ENCODE assay signal across 18 mouse cellular contexts in genomic region chr15:84392840-84393239, GRCm38 (mm10). TPM values are rescaled to one million over a fixed set of nuclear protein-coding genes. Genes with fewer than 3 reads are reported as not detected.
DNase-seq lines count a peak whose midpoint lies in the region; ATAC-seq and TF ChIP-seq lines count a peak whose summit lies in the region.
"Had no signal": no experiment of that assay in that cellular context is flagged by ENCODE, and none has a peak within 500 bp of the region (broad histone marks: within the 10 kb centered on the region; RNA-seq: fewer than 3 reads in every experiment).

No protein-coding gene starts in this region.

- H3K27me3 ChIP-seq in hindbrain, embryonic 13.5 days, result no peaks in the 10 kb centered on the region
- no peaks in the 10 kb centered on the region for H3K27me3 ChIP-seq in hindbrain, embryonic 12.5 days
- no peaks in the 10 kb centered on the region for H3K27me3 ChIP-seq in midbrain, embryonic 16.5 days (ENCODE audit: control insufficient read depth, insufficient read depth, low read depth, low read length)
- H3K27me3 ChIP-seq: heart, embryonic 13.5 days; limb, embryonic 15.5 days had no signal

- peak in 1 of 2 experiments; percentile 52 for DNase-seq in layer of hippocampus, adult 2 months (ENCODE audit: low spot score in 2 of 2)
- DNase-seq in layer of hippocampus, postnatal 36 days, result no peak
- DNase-seq in thymus, postnatal 14 days, result peak; percentile 45
- no peak for DNase-seq in thymus, postnatal 0 days (ENCODE audit: low spot score)
- DNase-seq in lung, postnatal 10 days, result no peak
- DNase-seq: adrenal gland, postnatal 10 days; cerebellum, adult 8-10 months; heart, adult 11 months; lung, postnatal 14 days; spleen, adult 18-20 months; thymus, adult 18-20 months had no signal

- no peak overlapping the region for H3K9ac ChIP-seq in hindbrain, embryonic 13.5 days
- H3K9ac ChIP-seq in hindbrain, embryonic 12.5 days, result no peak overlapping the region
- no peak overlapping the region for H3K9ac ChIP-seq in midbrain, embryonic 16.5 days (ENCODE audit: low read depth, low read length)
- H3K9ac ChIP-seq: heart, embryonic 13.5 days; limb, embryonic 15.5 days had no signal

- H3K36me3 ChIP-seq in hindbrain, embryonic 13.5 days, result peaks cover 5% of the 10 kb centered on the region
- no peaks in the 10 kb centered on the region for H3K36me3 ChIP-seq in hindbrain, embryonic 12.5 days
- H3K36me3 ChIP-seq in midbrain, embryonic 16.5 days (ENCODE audit: control insufficient read depth, insufficient read depth, low read length), result 0 out of 2 replicates have a peak, but pooled peaks cover 6% of the 10 kb centered on the region
- H3K36me3 ChIP-seq: heart, embryonic 13.5 days; limb, embryonic 15.5 days had no signal

- peaks cover 14% of the 10 kb centered on the region for H3K9me3 ChIP-seq in hindbrain, embryonic 13.5 days
- H3K9me3 ChIP-seq in hindbrain, embryonic 12.5 days (replicated peaks), result peaks cover 12% of the 10 kb centered on the region
- peaks cover 11% of the 10 kb centered on the region for H3K9me3 ChIP-seq in midbrain, embryonic 16.5 days (replicated peaks; ENCODE audit: control insufficient read depth, low read length, poor library complexity, severe bottlenecking)

- H3K27ac ChIP-seq in hindbrain, embryonic 13.5 days, result peak overlapping the region; percentile 55
- no peak overlapping the region; the same call in 1 of the 2 replicates for H3K27ac ChIP-seq in hindbrain, embryonic 12.5 days
- peak overlapping the region; percentile 57 for H3K27ac ChIP-seq in layer of hippocampus, adult 2 months
- peak overlapping the region; percentile 62 for H3K27ac ChIP-seq in midbrain, embryonic 16.5 days (ENCODE audit: low read length)
- H3K27ac ChIP-seq: heart, embryonic 13.5 days; limb, embryonic 15.5 days had no signal

- H3K4me3 ChIP-seq in hindbrain, embryonic 13.5 days, result no peak overlapping the region
- H3K4me3 ChIP-seq in hindbrain, embryonic 12.5 days, result no peak overlapping the region
- no peak overlapping the region for H3K4me3 ChIP-seq in layer of hippocampus, adult 2 months
- no peak overlapping the region for H3K4me3 ChIP-seq in midbrain, embryonic 16.5 days (ENCODE audit: low read depth, low read length)
- H3K4me3 ChIP-seq: heart, embryonic 13.5 days; limb, embryonic 15.5 days; megakaryocyte, embryonic 14.5 days; myocyte had no signal

- 45% methylated on average over 5 of the region's 5 CpGs for WGBS in hindbrain, embryonic 13.5 days
- WGBS in hindbrain, embryonic 12.5 days, result 67% methylated on average over 5 of the region's 5 CpGs
- 40% methylated on average over 5 of the region's 5 CpGs for WGBS in midbrain, embryonic 16.5 days

- no peak for TF ChIP-seq CTCF in layer of hippocampus, adult 2 months (conservative IDR thresholded peaks at IDR 0.05)

- peaks cover 31% of the 10 kb centered on the region for H3K4me1 ChIP-seq in hindbrain, embryonic 13.5 days (replicated peaks)
- peaks cover 22% of the 10 kb centered on the region for H3K4me1 ChIP-seq in hindbrain, embryonic 12.5 days
- H3K4me1 ChIP-seq in midbrain, embryonic 16.5 days (ENCODE audit: control insufficient read depth, insufficient read depth, low read length), result peaks cover 19% of the 10 kb centered on the region
- H3K4me1 ChIP-seq: heart, embryonic 13.5 days; limb, embryonic 15.5 days had no signal

- ATAC-seq in hindbrain, embryonic 13.5 days (ENCODE audit: low FRiP score), result no peak; the same call in 1 of the 2 replicates
- no peak for ATAC-seq in hindbrain, embryonic 12.5 days (ENCODE audit: low FRiP score)
- ATAC-seq in midbrain, embryonic 16.5 days, result peak; percentile 52

- H3K4me2 ChIP-seq in hindbrain, embryonic 13.5 days, result no peak overlapping the region
- H3K4me2 ChIP-seq in hindbrain, embryonic 12.5 days (replicated peaks), result no peak overlapping the region
- H3K4me2 ChIP-seq in midbrain, embryonic 16.5 days (ENCODE audit: low read length), result no peak overlapping the region
- H3K4me2 ChIP-seq: heart, embryonic 13.5 days; limb, embryonic 15.5 days had no signal

RNA-seq across cellular contexts. Expression of gene Shisal1, which starts 54.1 kb away (rescaled TPM):
- 9.5 and 10.9 TPM in 2 replicates for polyA plus RNA-seq in hindbrain, embryonic 13.5 days (2015; fragmentation: Nextera tagmentation; extraction: Ambion mirVana)
- polyA plus RNA-seq in hindbrain, embryonic 12.5 days (2016; fragmentation: Nextera tagmentation; extraction: Ambion mirVana), result 9.4 and 10.8 TPM in 2 replicates
- total RNA-seq in layer of hippocampus, adult 2 months (2021), result 10 to 100 TPM; 61.4 to 63.9 TPM
- total RNA-seq in layer of hippocampus, postnatal 36 days (2021), result 10 to 100 TPM; 59.9 to 61.7 TPM
- polyA plus RNA-seq in thymus, postnatal 0 days (2015; fragmentation: Nextera tagmentation; extraction: Ambion mirVana), result 3.0 and 3.1 TPM in 2 replicates
- polyA plus RNA-seq in midbrain, embryonic 16.5 days (2015; fragmentation: Nextera tagmentation; extraction: Ambion mirVana), result 20.3 and 24.1 TPM in 2 replicates
